Mouse (Mus musculus) thymus, adult 2 months (tissue): ENCODE results near the gene Ipcef1. TPM values are rescaled to one million over a fixed set of nuclear protein-coding genes. Genes with fewer than 3 reads are reported as not detected.

Source experiments
- DNase-seq: peaks from one replicate; pipeline ENCODE4 v3.0.0; 2021
- H3K27ac ChIP-seq: fragments of 200-500 bp; 2 replicates; pipeline ENCODE4 v1.5.1; 2012; ENCODE audit warnings: low read length, control low read depth; ENCODE audit not compliant: control insufficient read depth, insufficient read depth
- H3K27me3 ChIP-seq: fragments of 200-500 bp; 2 replicates; pipeline ENCODE4 v1.6.1; 2012; ENCODE audit warnings: mild to moderate bottlenecking, low read length, moderate library complexity, mixed read lengths; ENCODE audit not compliant: control insufficient read depth, insufficient read depth
- H3K36me3 ChIP-seq: fragments of 200-500 bp; 2 replicates; pipeline ENCODE4 v1.6.1; 2012; ENCODE audit warnings: mild to moderate bottlenecking, low read length, moderate library complexity; ENCODE audit not compliant: control insufficient read depth, insufficient read depth
- H3K4me1 ChIP-seq: fragments of 200-500 bp; replicated peaks from 2 replicates; pipeline ENCODE4 v1.6.1; 2012; ENCODE audit warnings: low read length; ENCODE audit not compliant: control insufficient read depth, insufficient read depth
- H3K4me3 ChIP-seq: fragments of 200-500 bp; 2 replicates; pipeline ENCODE4 v1.5.1; 2012; ENCODE audit warnings: mild to moderate bottlenecking, low read length, control low read depth, moderate library complexity; ENCODE audit not compliant: control insufficient read depth, insufficient read depth
- CTCF ChIP-seq: fragments of 200-500 bp; IDR thresholded peaks from 2 replicates; pipeline ENCODE4 v1.5.1; 2012; ENCODE audit warnings: mild to moderate bottlenecking, control low read depth, low read length, moderate library complexity, borderline replicate concordance; ENCODE audit not compliant: control insufficient read depth, poor library complexity, insufficient read depth; ENCODE audit errors: extremely low read depth
- POLR2A ChIP-seq: fragments of 200-500 bp; IDR thresholded peaks from 2 replicates; pipeline ENCODE4 v1.6.1; 2012; ENCODE audit warnings: mild to moderate bottlenecking, low read length, control low read depth, moderate library complexity; ENCODE audit not compliant: control insufficient read depth, poor library complexity, insufficient read depth; ENCODE audit errors: extremely low read depth
- WGBS: fragments of 180-500 bp; shearing (Covaris S2); methylation state at CpG from one replicate; pipeline ENCODE4 v1.1.7; 2018; 5-methylcytosine and 5-hydroxymethylcytosine counted together
- polyA plus RNA-seq: library from polyadenylated mRNA; depleted of rRNA; stranded (reverse); fragments of >200 nt; gene quantifications from 2 replicates; pipeline ENCODE4 v1.2.3, GENCODE M21; 2012

Gene Ipcef1
- polyA plus RNA-seq, 1 experiment = 7.6 TPM

DNA sequence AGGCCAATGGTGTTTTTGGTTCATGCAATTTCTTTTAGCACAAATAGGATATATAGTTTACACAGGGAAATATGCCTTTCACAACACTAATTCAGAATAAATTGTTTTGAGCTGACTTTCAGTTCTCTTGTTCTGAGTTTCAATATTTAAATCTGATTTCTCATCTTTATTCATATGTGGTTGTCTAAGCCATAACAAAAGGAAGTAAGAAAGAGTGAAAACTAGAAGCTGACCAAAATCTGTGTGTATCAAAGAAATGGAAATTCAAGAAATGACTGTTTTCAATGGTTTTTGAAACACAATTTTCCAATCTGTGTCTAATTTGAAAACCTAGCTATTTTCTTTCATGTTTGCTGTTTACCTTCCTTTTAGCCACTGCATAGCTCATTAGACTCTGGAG is 11.2 kb downstream of the Ipcef1 start:
- Histone ChIP-seq H3K27me3 (no peaks in the 10 kb centered on the region), H3K27ac (no peak overlapping the region), H3K4me1 (no peaks in the 10 kb centered on the region), H3K36me3 (no peaks in the 10 kb centered on the region), H3K4me3 (no peak overlapping the region)
- DNase-seq = no peak
- TF ChIP-seq POLR2A (no peak), CTCF (no peak)

DNA sequence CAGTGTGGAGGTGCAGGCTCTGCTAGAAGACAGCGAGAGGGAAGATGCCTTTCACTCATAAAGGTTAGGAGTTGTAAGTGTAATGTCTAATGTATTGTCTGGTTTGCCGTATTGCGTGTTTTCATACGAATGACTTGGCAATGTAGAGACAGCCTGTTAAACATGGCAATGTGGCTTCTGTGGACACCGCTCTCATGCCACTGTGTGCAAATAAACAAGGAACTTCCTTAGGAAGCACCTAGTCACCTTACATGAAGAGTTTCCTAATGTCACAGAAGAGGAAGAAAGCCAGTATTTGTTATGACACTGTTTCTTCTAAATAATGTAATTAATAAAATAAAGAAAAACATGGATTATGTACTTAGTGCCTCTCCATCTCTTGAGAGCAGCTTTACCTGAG is 15.1 kb downstream of the Ipcef1 start:
- WGBS = 93% methylated on average over 5 of the region's 5 CpGs
- no peak for TF ChIP-seq CTCF
- TF ChIP-seq POLR2A = no peak
- Histone ChIP-seq H3K36me3 (no peaks in the 10 kb centered on the region), H3K27ac (no peak overlapping the region), H3K27me3 (no peaks in the 10 kb centered on the region), H3K4me3 (no peak overlapping the region), H3K4me1 (0 out of 2 replicates have a peak, but pooled peaks cover 2% of the 10 kb centered on the region)
- DNase-seq = no peak

DNA sequence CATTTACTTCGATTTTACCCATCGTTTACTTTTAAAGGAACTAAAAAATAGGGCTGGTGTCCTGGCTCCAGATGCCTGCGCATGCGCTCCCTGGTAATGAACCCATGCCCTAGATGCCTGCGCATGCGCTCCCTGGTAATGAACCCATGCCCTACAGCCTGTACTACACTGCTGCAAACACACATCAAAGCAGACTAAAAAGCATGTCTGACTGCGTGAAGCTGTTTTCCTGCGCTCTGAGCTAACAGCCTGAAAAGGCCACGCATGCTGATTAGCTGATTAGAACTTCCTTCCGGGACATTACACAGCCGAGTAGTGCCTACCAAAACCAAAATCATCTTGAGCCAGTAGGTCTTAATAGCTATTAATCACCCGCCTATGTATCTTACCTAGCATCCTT is 16.7 kb downstream of the Ipcef1 start:
- Histone ChIP-seq H3K4me1 (0 out of 2 replicates have a peak, but pooled peaks cover 2% of the 10 kb centered on the region), H3K27ac (no peak overlapping the region), H3K4me3 (no peak overlapping the region), H3K36me3 (no peaks in the 10 kb centered on the region), H3K27me3 (no peaks in the 10 kb centered on the region)
- TF ChIP-seq CTCF (no peak), POLR2A (no peak)
- no peak for DNase-seq
- WGBS = 71% methylated on average over 12 of the region's 12 CpGs

DNA sequence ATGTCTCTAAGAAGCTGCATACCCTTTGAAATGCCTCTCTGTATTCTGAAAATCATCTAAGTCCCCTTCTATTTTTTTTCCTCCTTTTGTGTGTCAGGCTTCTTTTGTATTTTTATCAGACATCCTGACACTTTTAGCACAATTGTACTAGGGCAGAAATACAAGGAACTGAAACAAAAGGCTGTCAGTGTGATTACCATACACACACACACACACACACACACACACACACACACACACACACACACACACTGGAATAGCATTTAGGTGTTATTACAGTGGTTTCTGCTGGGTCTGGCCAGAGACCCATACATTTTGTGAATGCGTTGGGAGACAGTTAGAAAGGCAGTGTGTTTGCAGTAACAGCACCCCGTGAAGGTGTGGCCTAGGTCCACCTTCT is 18.8 kb downstream of the Ipcef1 start:
- no peak for TF ChIP-seq POLR2A
- no peak for TF ChIP-seq CTCF
- H3K4me3 ChIP-seq = no peak overlapping the region
- DNase-seq = no peak
- H3K27me3 ChIP-seq = no peaks in the 10 kb centered on the region
- 97% methylated on average over 2 of the region's 2 CpGs for WGBS
- 0 out of 2 replicates have a peak, but pooled peaks cover 2% of the 10 kb centered on the region for H3K4me1 ChIP-seq
- no peaks in the 10 kb centered on the region for H3K36me3 ChIP-seq
- no peak overlapping the region for H3K27ac ChIP-seq

DNA sequence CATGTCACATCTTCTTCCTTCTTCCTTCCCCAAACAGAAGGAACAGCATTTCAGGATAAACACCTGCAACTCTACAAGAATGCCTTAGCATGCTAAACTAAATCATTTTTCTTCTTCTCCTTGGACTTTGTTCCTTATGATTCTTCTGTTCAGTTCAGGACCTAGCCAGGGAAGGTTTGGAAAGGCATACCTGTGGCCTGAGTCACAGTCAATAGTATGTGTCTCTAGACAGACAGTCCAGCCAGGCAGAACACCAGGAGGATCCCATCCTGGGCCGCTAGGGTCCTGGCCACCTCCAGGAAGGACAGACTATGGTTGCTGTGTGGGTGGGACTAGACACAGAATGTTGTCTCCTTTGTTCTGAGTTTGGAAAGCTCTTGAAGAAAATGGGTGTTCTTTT is 27.2 kb downstream of the Ipcef1 start:
- 100% methylated on average over 1 of the region's 1 CpGs for WGBS
- no peak for TF ChIP-seq POLR2A
- no peak for TF ChIP-seq CTCF
- H3K27ac ChIP-seq = no peak overlapping the region
- H3K36me3 ChIP-seq = no peaks in the 10 kb centered on the region
- no peak for DNase-seq
- H3K4me1 ChIP-seq = no peaks in the 10 kb centered on the region
- H3K27me3 ChIP-seq = no peaks in the 10 kb centered on the region
- H3K4me3 ChIP-seq = no peak overlapping the region

DNA sequence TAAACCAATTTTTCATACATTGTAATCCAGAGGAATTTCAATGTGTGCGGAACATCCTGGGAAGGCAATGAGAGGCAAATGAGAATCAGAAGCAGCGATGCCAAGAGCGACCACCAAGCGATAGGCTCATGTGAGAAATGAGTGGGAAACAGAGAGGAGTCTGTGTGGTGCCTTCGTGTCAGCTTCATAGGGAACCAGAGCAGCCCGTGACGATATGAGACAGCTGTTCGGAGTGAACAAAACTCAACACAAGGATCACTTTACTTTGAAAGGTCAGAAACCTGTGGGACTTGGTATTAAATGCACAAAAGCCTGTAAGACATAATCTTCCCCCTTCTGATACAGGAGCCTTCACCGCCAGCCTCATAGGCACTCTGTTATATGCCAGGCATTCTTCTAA is 31.7 kb downstream of the Ipcef1 start:
- no peak for DNase-seq

DNA sequence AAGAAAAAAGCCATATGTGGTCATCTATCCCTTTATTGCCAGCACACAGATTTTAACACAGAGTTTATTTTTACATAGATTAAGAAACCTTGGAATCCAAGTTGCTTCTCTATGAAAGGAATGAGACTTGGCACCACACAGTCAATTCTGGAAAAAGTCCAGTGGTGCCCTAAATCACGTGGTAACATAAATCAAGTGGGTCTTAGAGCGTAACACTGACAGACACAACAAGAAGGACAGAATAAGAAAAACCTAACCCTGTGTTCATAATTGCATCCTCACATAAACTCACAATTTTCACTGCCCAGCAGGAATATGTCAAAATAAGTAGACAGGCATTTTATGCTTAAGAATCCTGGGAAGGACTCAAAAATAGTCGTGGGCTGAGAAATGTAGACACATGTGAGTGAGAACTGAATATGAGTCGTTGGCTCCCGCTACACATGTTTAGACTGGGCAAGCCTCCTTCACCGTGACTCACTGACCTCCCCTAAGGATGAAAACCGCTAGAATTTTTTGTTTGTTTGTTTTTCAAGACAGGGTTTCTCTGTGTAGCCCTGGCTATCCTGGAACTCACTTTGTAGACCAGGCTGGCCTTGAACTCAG is 32.4 kb downstream of the Ipcef1 start:
- DNase-seq = no peak
- TF ChIP-seq CTCF (no peak), POLR2A (no peak)
- no peak overlapping the region for H3K4me3 ChIP-seq
- WGBS = 87% methylated on average over 7 of the region's 7 CpGs
- no peak overlapping the region for H3K27ac ChIP-seq
- H3K27me3 ChIP-seq = no peaks in the 10 kb centered on the region
- H3K4me1 ChIP-seq = no peaks in the 10 kb centered on the region
- H3K36me3 ChIP-seq = no peaks in the 10 kb centered on the region

More for the DNA sequence above, 31.7 kb downstream of the Ipcef1 start:
- TF ChIP-seq POLR2A (no peak), CTCF (no peak)
- WGBS = 97% methylated on average over 9 of the region's 9 CpGs
- H3K27ac ChIP-seq = no peak overlapping the region
- no peaks in the 10 kb centered on the region for H3K4me1 ChIP-seq
- no peak overlapping the region for H3K4me3 ChIP-seq
- no peaks in the 10 kb centered on the region for H3K27me3 ChIP-seq
- H3K36me3 ChIP-seq = no peaks in the 10 kb centered on the region
